Mouse (Mus musculus): ENCODE results near the gene Galnt3. TPM values are rescaled to one million over a fixed set of nuclear protein-coding genes. Genes with fewer than 3 reads are reported as not detected.

Galnt3 gene
- polyA plus RNA-seq, 1 experiment from 2014 or later: 9.4 TPM

- Histone ChIP-seq H3K27ac (ENCODE audit: low read depth, low read length) (no peak overlapping the region), H3K9ac (ENCODE audit: low read depth, low read length) (no peak overlapping the region), H3K9me3 (ENCODE audit: control insufficient read depth, low read length) (no peaks in the 10 kb centered on the region), H3K4me2 (replicated peaks; ENCODE audit: low read depth, low read length) (no peak overlapping the region), H3K4me3 (ENCODE audit: low read length) (no peak overlapping the region), H3K27me3 (ENCODE audit: control insufficient read depth, insufficient read depth, low read length) (peaks cover 18% of the 10 kb centered on the region), H3K36me3 (ENCODE audit: control insufficient read depth, insufficient read depth, low read length) (no peaks in the 10 kb centered on the region), H3K4me1 (ENCODE audit: control insufficient read depth, insufficient read depth, low read length) (no peaks in the 10 kb centered on the region)
- 85% methylated on average over 4 of the region's 4 CpGs for WGBS
- no peak for ATAC-seq (ENCODE audit: low FRiP score, low TSS enrichment)
Measured at GRCm38 (mm10) chr2:66126936-66127335, 2.1 kb upstream of the Galnt3 start.

GRCm38 (mm10) chr2:66123756-66124589 lies 821 bp downstream of the Galnt3 start:
- Histone ChIP-seq H3K9me3 (ENCODE audit: control insufficient read depth, low read length) (no peaks in the 10 kb centered on the region), H3K4me3 (ENCODE audit: low read length) (peak overlapping the region; percentile 72), H3K36me3 (ENCODE audit: control insufficient read depth, insufficient read depth, low read length) (no peaks in the 10 kb centered on the region), H3K4me1 (ENCODE audit: control insufficient read depth, insufficient read depth, low read length) (no peaks in the 10 kb centered on the region), H3K4me2 (replicated peaks; ENCODE audit: low read depth, low read length) (peak overlapping the region; percentile 100), H3K9ac (ENCODE audit: low read depth, low read length) (peak overlapping the region; percentile 66), H3K27me3 (ENCODE audit: control insufficient read depth, insufficient read depth, low read length) (peaks cover 18% of the 10 kb centered on the region), H3K27ac (ENCODE audit: low read depth, low read length) (no peak overlapping the region)
- WGBS: under 1% methylated on average over 54 of the region's 57 CpGs
- peak; percentile 81 for ATAC-seq (ENCODE audit: low FRiP score, low TSS enrichment)

GRCm38 (mm10) chr2:66117686-66118085 lies 7.1 kb downstream of the Galnt3 start:
- WGBS: 50% methylated on average over 3 of the region's 3 CpGs
- ATAC-seq (ENCODE audit: low FRiP score, low TSS enrichment): no peak
- H3K4me3 ChIP-seq (ENCODE audit: low read length): no peak overlapping the region
- no peak overlapping the region for H3K9ac ChIP-seq (ENCODE audit: low read depth, low read length)
- no peaks in the 10 kb centered on the region for H3K9me3 ChIP-seq (ENCODE audit: control insufficient read depth, low read length)
- no peak overlapping the region for H3K27ac ChIP-seq (ENCODE audit: low read depth, low read length)
- no peaks in the 10 kb centered on the region for H3K4me1 ChIP-seq (ENCODE audit: control insufficient read depth, insufficient read depth, low read length)
- H3K27me3 ChIP-seq (ENCODE audit: control insufficient read depth, insufficient read depth, low read length): peaks cover 5% of the 10 kb centered on the region
- H3K4me2 ChIP-seq (replicated peaks; ENCODE audit: low read depth, low read length): no peak overlapping the region
- no peaks in the 10 kb centered on the region for H3K36me3 ChIP-seq (ENCODE audit: control insufficient read depth, insufficient read depth, low read length)

- H3K4me3 ChIP-seq (ENCODE audit: low read length): no peak overlapping the region
- H3K9ac ChIP-seq (ENCODE audit: low read depth, low read length): no peak overlapping the region
- H3K36me3 ChIP-seq (ENCODE audit: control insufficient read depth, insufficient read depth, low read length): no peaks in the 10 kb centered on the region
- no peaks in the 10 kb centered on the region for H3K9me3 ChIP-seq (ENCODE audit: control insufficient read depth, low read length)
- 79% methylated on average over 9 of the region's 9 CpGs for WGBS
- H3K27me3 ChIP-seq (ENCODE audit: control insufficient read depth, insufficient read depth, low read length): no peaks in the 10 kb centered on the region
- no peaks in the 10 kb centered on the region for H3K4me1 ChIP-seq (ENCODE audit: control insufficient read depth, insufficient read depth, low read length)
- ATAC-seq (ENCODE audit: low FRiP score, low TSS enrichment): no peak
- H3K27ac ChIP-seq (ENCODE audit: low read depth, low read length): no peak overlapping the region
- no peak overlapping the region for H3K4me2 ChIP-seq (replicated peaks; ENCODE audit: low read depth, low read length)
Measured at GRCm38 (mm10) chr2:66107864-66108514, 16.8 kb downstream of the Galnt3 start.

- no peaks in the 10 kb centered on the region for H3K36me3 ChIP-seq (ENCODE audit: control insufficient read depth, insufficient read depth, low read length)
- no peak overlapping the region for H3K4me3 ChIP-seq (ENCODE audit: low read length)
- H3K9ac ChIP-seq (ENCODE audit: low read depth, low read length): no peak overlapping the region
- H3K9me3 ChIP-seq (ENCODE audit: control insufficient read depth, low read length): no peaks in the 10 kb centered on the region
- H3K4me1 ChIP-seq (ENCODE audit: control insufficient read depth, insufficient read depth, low read length): no peaks in the 10 kb centered on the region
- no peak overlapping the region for H3K4me2 ChIP-seq (replicated peaks; ENCODE audit: low read depth, low read length)
- H3K27ac ChIP-seq (ENCODE audit: low read depth, low read length): no peak overlapping the region
- no peaks in the 10 kb centered on the region for H3K27me3 ChIP-seq (ENCODE audit: control insufficient read depth, insufficient read depth, low read length)
- WGBS: 37% methylated on average over 10 of the region's 10 CpGs
- ATAC-seq (ENCODE audit: low FRiP score, low TSS enrichment): no peak
Measured at GRCm38 (mm10) chr2:66103740-66104436, 20.9 kb downstream of the Galnt3 start.

GRCm38 (mm10) chr2:66101686-66102304 lies 23.0 kb downstream of the Galnt3 start:
- 95% methylated on average over 9 of the region's 9 CpGs for WGBS
- Histone ChIP-seq H3K4me3 (ENCODE audit: low read length) (no peak overlapping the region), H3K27ac (ENCODE audit: low read depth, low read length) (no peak overlapping the region), H3K9ac (ENCODE audit: low read depth, low read length) (no peak overlapping the region), H3K36me3 (ENCODE audit: control insufficient read depth, insufficient read depth, low read length) (no peaks in the 10 kb centered on the region), H3K4me1 (ENCODE audit: control insufficient read depth, insufficient read depth, low read length) (no peaks in the 10 kb centered on the region), H3K27me3 (ENCODE audit: control insufficient read depth, insufficient read depth, low read length) (no peaks in the 10 kb centered on the region), H3K9me3 (ENCODE audit: control insufficient read depth, low read length) (no peaks in the 10 kb centered on the region), H3K4me2 (replicated peaks; ENCODE audit: low read depth, low read length) (no peak overlapping the region)
- no peak for ATAC-seq (ENCODE audit: low FRiP score, low TSS enrichment)

GRCm38 (mm10) chr2:66100671-66101351 lies 24.0 kb downstream of the Galnt3 start:
- Histone ChIP-seq H3K27me3 (ENCODE audit: control insufficient read depth, insufficient read depth, low read length) (no peaks in the 10 kb centered on the region), H3K4me2 (replicated peaks; ENCODE audit: low read depth, low read length) (no peak overlapping the region), H3K9me3 (ENCODE audit: control insufficient read depth, low read length) (no peaks in the 10 kb centered on the region), H3K27ac (ENCODE audit: low read depth, low read length) (no peak overlapping the region), H3K4me1 (ENCODE audit: control insufficient read depth, insufficient read depth, low read length) (no peaks in the 10 kb centered on the region), H3K4me3 (ENCODE audit: low read length) (no peak overlapping the region), H3K36me3 (ENCODE audit: control insufficient read depth, insufficient read depth, low read length) (no peaks in the 10 kb centered on the region), H3K9ac (ENCODE audit: low read depth, low read length) (no peak overlapping the region)
- 53% methylated on average over 17 of the region's 17 CpGs for WGBS
- ATAC-seq (ENCODE audit: low FRiP score, low TSS enrichment): no peak

GRCm38 (mm10) chr2:66100239-66100638 lies 24.6 kb downstream of the Galnt3 start:
- Histone ChIP-seq H3K4me1 (ENCODE audit: control insufficient read depth, insufficient read depth, low read length) (no peaks in the 10 kb centered on the region), H3K36me3 (ENCODE audit: control insufficient read depth, insufficient read depth, low read length) (no peaks in the 10 kb centered on the region), H3K9me3 (ENCODE audit: control insufficient read depth, low read length) (no peaks in the 10 kb centered on the region), H3K9ac (ENCODE audit: low read depth, low read length) (no peak overlapping the region), H3K4me2 (replicated peaks; ENCODE audit: low read depth, low read length) (no peak overlapping the region), H3K27ac (ENCODE audit: low read depth, low read length) (no peak overlapping the region), H3K27me3 (ENCODE audit: control insufficient read depth, insufficient read depth, low read length) (no peaks in the 10 kb centered on the region), H3K4me3 (ENCODE audit: low read length) (no peak overlapping the region)
- WGBS: 55% methylated on average over 7 of the region's 7 CpGs
- ATAC-seq (ENCODE audit: low FRiP score, low TSS enrichment): no peak

All from kidney, embryonic 14.5 days (tissue).